Mouse (Mus musculus): ENCODE results near the gene Zfand6.

Gene Zfand6

GRCm38 (mm10) chr7:84689251-84690100 is at the start of gene Zfand6:
Gene Zfand6 (minus strand): TSS chr7:84689959.
- peak; percentile 97 to 98 for DNase-seq (ENCODE audit: low spot score in 2 of 2)

- DNase-seq (ENCODE audit: low spot score in 2 of 2): no peak
Observed at GRCm38 (mm10) chr7:84736803-84737202, 47.0 kb upstream of the Zfand6 start.

GRCm38 (mm10) chr7:84733038-84733437 is 43.3 kb upstream of the Zfand6 start:
- DNase-seq (ENCODE audit: low spot score in 2 of 2): no peak

GRCm38 (mm10) chr7:84732052-84732451 is 42.3 kb upstream of the Zfand6 start:
- no peak for DNase-seq (ENCODE audit: low spot score in 2 of 2)

GRCm38 (mm10) chr7:84731076-84731475 is 41.3 kb upstream of the Zfand6 start:
- DNase-seq (ENCODE audit: low spot score in 2 of 2): no peak

GRCm38 (mm10) chr7:84722804-84723459 is 33.2 kb upstream of the Zfand6 start:
- DNase-seq (ENCODE audit: low spot score in 2 of 2): no peak

- DNase-seq (ENCODE audit: low spot score in 2 of 2): no peak
Observed at GRCm38 (mm10) chr7:84710287-84710958, 20.7 kb upstream of the Zfand6 start.

GRCm38 (mm10) chr7:84706877-84707276 is 17.1 kb upstream of the Zfand6 start:
- DNase-seq (ENCODE audit: low spot score in 2 of 2): no peak

- no peak for DNase-seq (ENCODE audit: low spot score in 2 of 2)
Observed at GRCm38 (mm10) chr7:84690101-84690509, 346 bp upstream of the Zfand6 start.

- peak in 1 of 2 experiments; percentile 8 for DNase-seq (ENCODE audit: low spot score in 2 of 2)
Observed at GRCm38 (mm10) chr7:84687653-84688580, 1.8 kb downstream of the Zfand6 start.

GRCm38 (mm10) chr7:84686380-84686779 is 3.4 kb downstream of the Zfand6 start:
- DNase-seq (ENCODE audit: low spot score in 2 of 2): no peak

- no peak for DNase-seq (ENCODE audit: low spot score in 2 of 2)
Observed at GRCm38 (mm10) chr7:84684675-84685074, 5.1 kb downstream of the Zfand6 start.

- DNase-seq (ENCODE audit: low spot score in 2 of 2): no peak
Observed at GRCm38 (mm10) chr7:84681558-84681957, 8.2 kb downstream of the Zfand6 start.

- no peak for DNase-seq (ENCODE audit: low spot score in 2 of 2)
Observed at GRCm38 (mm10) chr7:84680931-84681330, 8.8 kb downstream of the Zfand6 start.

- DNase-seq (ENCODE audit: low spot score in 2 of 2): no peak
Observed at GRCm38 (mm10) chr7:84680092-84680491, 9.7 kb downstream of the Zfand6 start.

- peak; percentile 84 to 86 for DNase-seq (ENCODE audit: low spot score in 2 of 2)
Observed at GRCm38 (mm10) chr7:84679264-84679663, 10.5 kb downstream of the Zfand6 start.

GRCm38 (mm10) chr7:84673103-84673502 is 16.7 kb downstream of the Zfand6 start:
- no peak for DNase-seq (ENCODE audit: low spot score in 2 of 2)

GRCm38 (mm10) chr7:84669554-84670152 is 20.1 kb downstream of the Zfand6 start:
- no peak for DNase-seq (ENCODE audit: low spot score in 2 of 2)

- DNase-seq (ENCODE audit: low spot score in 2 of 2): no peak
Observed at GRCm38 (mm10) chr7:84667946-84668345, 21.8 kb downstream of the Zfand6 start.

- no peak for DNase-seq (ENCODE audit: low spot score in 2 of 2)
Observed at GRCm38 (mm10) chr7:84652740-84653139, 37.0 kb downstream of the Zfand6 start.

GRCm38 (mm10) chr7:84651987-84652321 is 37.8 kb downstream of the Zfand6 start:
- no peak for DNase-seq (ENCODE audit: low spot score in 2 of 2)

All from heart, adult 9 months (tissue).